ENCODE assay signal across 31 mouse cellular contexts in genomic region chr4:125525266-125525665, GRCm38 (mm10). TPM values are rescaled to one million over a fixed set of nuclear protein-coding genes. Genes with fewer than 3 reads are reported as not detected.
"Had no signal": no experiment of that assay in that cellular context is flagged by ENCODE, and none has a peak within 500 bp of the region (broad histone marks: within the 10 kb centered on the region; RNA-seq: fewer than 3 reads in every experiment).

No protein-coding gene starts in this region.

- H3K27ac ChIP-seq: limb, embryonic 10.5 days; limb, embryonic 12.5 days; limb, embryonic 13.5 days; limb, embryonic 15.5 days; liver, embryonic 12.5 days; liver, embryonic 13.5 days; liver, embryonic 14.5 days; liver, embryonic 15.5 days; lung, embryonic 15.5 days; macrophage; midbrain, embryonic 10.5 days; midbrain, embryonic 12.5 days; midbrain, embryonic 13.5 days; midbrain, embryonic 15.5 days had no signal

- H3K36me3 ChIP-seq: limb, embryonic 10.5 days; limb, embryonic 12.5 days; limb, embryonic 13.5 days; limb, embryonic 15.5 days; liver, embryonic 12.5 days; liver, embryonic 13.5 days; liver, embryonic 15.5 days; lung, embryonic 15.5 days; midbrain, embryonic 10.5 days; midbrain, embryonic 12.5 days; midbrain, embryonic 13.5 days; midbrain, embryonic 15.5 days had no signal

- H3K9me3 ChIP-seq: limb, embryonic 10.5 days; limb, embryonic 12.5 days; limb, embryonic 15.5 days; liver, embryonic 12.5 days; liver, embryonic 13.5 days; liver, embryonic 15.5 days; lung, embryonic 15.5 days; midbrain, embryonic 10.5 days; midbrain, embryonic 12.5 days; midbrain, embryonic 15.5 days had no signal

- DNase-seq: left cerebral cortex, postnatal 4 days; liver; liver, embryonic 13.5 days; liver, postnatal 0 days; lung, adult 18-20 months; lung, adult 2 months; lung, embryonic 14.5 days; lung, postnatal 10 days; lung, postnatal 14 days; lung, postnatal 36 days; lung, postnatal 4 days; midbrain, embryonic 14.5 days had no signal

- H3K27me3 ChIP-seq: liver, embryonic 12.5 days; liver, embryonic 13.5 days; liver, embryonic 15.5 days; lung, embryonic 15.5 days; midbrain, embryonic 13.5 days; midbrain, embryonic 15.5 days had no signal

- H3K4me1 ChIP-seq: liver, embryonic 12.5 days; liver, embryonic 13.5 days; liver, embryonic 15.5 days; lung, embryonic 15.5 days; megakaryocyte, embryonic 14.5 days; midbrain, embryonic 10.5 days; midbrain, embryonic 12.5 days had no signal

- H3K4me3 ChIP-seq: limb, embryonic 10.5 days; limb, embryonic 12.5 days; limb, embryonic 13.5 days; limb, embryonic 15.5 days; liver, embryonic 12.5 days; liver, embryonic 13.5 days; liver, embryonic 15.5 days; lung, embryonic 15.5 days; megakaryocyte, embryonic 14.5 days; midbrain, embryonic 10.5 days; midbrain, embryonic 12.5 days; midbrain, embryonic 13.5 days; midbrain, embryonic 15.5 days; myocyte had no signal

RNA-seq across cellular contexts. Expression of gene Grik3, which starts 34.8 kb away (rescaled TPM):
- polyA plus RNA-seq: limb, embryonic 10.5 days; limb, embryonic 11.5 days; limb, embryonic 12.5 days; liver, embryonic 12.5 days; liver, embryonic 15.5 days; liver, embryonic 16.5 days; lung, embryonic 14.5 days; lung, embryonic 15.5 days; lung, embryonic 16.5 days; lung, postnatal 0 days; macrophage; myocyte had no signal
